Mouse (Mus musculus): ENCODE data around the gene Tgoln1.

DNA sequence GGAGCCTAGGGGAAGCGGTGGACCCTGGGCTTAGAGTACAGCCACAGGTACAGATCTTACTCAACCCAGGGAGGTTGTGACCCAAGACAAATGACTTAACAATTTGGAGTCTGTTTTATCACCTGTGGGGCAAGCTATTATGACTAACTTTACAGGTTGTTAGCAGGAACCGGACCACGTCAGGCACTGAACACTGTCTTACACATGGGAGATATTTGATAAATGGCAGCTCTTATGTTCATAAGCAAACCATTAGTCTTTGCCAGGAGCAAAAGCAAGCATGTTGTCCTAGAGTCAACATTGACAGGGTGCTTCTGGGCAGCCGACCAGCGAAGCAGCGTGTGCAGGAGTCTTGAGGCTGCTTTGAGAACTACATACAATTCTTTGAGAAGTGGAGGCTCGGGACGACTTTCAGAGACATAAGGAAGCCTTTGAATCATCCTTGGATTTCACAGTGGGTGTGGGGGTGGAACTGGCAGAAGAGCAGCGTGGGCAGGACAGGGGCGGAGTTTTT is 33.6 kb upstream of the Tgoln1 start:
- peak; percentile 48 for TF ChIP-seq CTCF (IDR thresholded peaks at IDR 0.05)
- TF ChIP-seq EP300 (IDR thresholded peaks at IDR 0.05), result peak; percentile 86; the same call in 1 of the 2 replicates
